Mouse (Mus musculus): Measurements from ENCODE around the gene Kif16b.

DNA sequence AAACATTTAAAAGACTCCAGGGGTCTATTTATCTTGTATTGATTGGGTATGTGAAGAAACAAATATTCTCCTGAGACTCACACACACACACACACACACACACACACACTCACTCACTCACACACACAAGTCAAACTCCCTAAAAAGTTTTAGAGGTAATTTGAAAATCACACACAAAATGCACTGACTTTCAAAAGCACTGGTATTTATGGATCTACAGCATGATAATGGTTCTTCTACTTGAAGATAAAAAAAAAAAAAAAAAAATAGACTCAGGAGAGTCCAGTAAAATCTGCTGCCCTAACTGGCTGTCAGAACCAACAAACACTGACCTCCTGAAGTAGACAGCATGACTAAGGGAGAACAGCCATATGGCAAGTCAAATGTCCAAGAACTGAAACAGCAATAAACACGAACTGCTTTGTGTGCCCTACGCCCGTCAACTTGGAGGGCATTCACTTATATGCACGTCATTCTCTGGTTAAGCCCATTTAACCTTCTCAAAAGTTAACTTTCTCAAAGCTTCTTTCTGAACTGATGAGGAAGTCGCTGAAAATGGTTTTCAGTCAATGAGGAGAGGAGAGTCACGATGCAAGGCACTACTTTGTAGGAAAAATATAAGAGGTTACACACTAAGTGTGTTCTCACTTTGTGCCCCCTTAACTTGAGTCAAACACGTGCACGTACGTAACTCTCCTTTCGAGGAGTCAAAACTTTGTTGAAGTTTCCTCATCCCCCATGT is 1.0 kb downstream of the Kif16b start:
- no peak for TF ChIP-seq CTCF (IDR thresholded peaks at IDR 0.05; ENCODE audit: low read depth, low read length)
- TF ChIP-seq POLR2A (IDR thresholded peaks at IDR 0.05; ENCODE audit: extremely low read depth, insufficient read depth, low read length): no peak

Measured in liver, adult 2 months (tissue).